Mouse (Mus musculus): Measurements from ENCODE around the gene Mief2. TPM values are rescaled to one million over a fixed set of nuclear protein-coding genes. Genes with fewer than 3 reads are reported as not detected.

Mief2 gene
- polyA plus RNA-seq, 1 experiment from 2014 or later: 25.4 TPM

- Histone ChIP-seq H3K4me3 (no peak overlapping the region), H3K27ac (no peak overlapping the region), H3K4me1 (peaks cover 22% of the 10 kb centered on the region), H3K4me2 (no peak overlapping the region), H3K9me3 (no peaks in the 10 kb centered on the region), H3K36me3 (replicated peaks) (peaks cover 62% of the 10 kb centered on the region), H3K27me3 (replicated peaks) (no peaks in the 10 kb centered on the region), H3K9ac (no peak overlapping the region)
- no peak for ATAC-seq (replicated peaks)
- WGBS: 93% methylated on average over 14 of the region's 14 CpGs
Measured at GRCm38 (mm10) chr11:60706696-60707480, 21.3 kb upstream of the Mief2 start.

GRCm38 (mm10) chr11:60707672-60708071 is 20.5 kb upstream of the Mief2 start:
- ATAC-seq (replicated peaks): no peak
- Histone ChIP-seq H3K4me2 (no peak overlapping the region), H3K9ac (no peak overlapping the region), H3K27me3 (replicated peaks) (no peaks in the 10 kb centered on the region), H3K4me3 (no peak overlapping the region), H3K27ac (no peak overlapping the region), H3K36me3 (replicated peaks) (peaks cover 69% of the 10 kb centered on the region), H3K9me3 (no peaks in the 10 kb centered on the region), H3K4me1 (peaks cover 14% of the 10 kb centered on the region)
- WGBS: 81% methylated on average over 3 of the region's 3 CpGs

GRCm38 (mm10) chr11:60708631-60709030 is 19.6 kb upstream of the Mief2 start:
- peaks cover 79% of the 10 kb centered on the region for H3K36me3 ChIP-seq (replicated peaks)
- H3K4me1 ChIP-seq: peaks cover 4% of the 10 kb centered on the region; the same call in 1 of the 2 replicates
- ATAC-seq (replicated peaks): no peak
- H3K27ac ChIP-seq: no peak overlapping the region
- H3K9me3 ChIP-seq: no peaks in the 10 kb centered on the region
- no peak overlapping the region for H3K4me2 ChIP-seq
- 90% methylated on average over 10 of the region's 10 CpGs for WGBS
- no peaks in the 10 kb centered on the region for H3K27me3 ChIP-seq (replicated peaks)
- H3K4me3 ChIP-seq: no peak overlapping the region
- H3K9ac ChIP-seq: no peak overlapping the region

- WGBS: 94% methylated on average over 45 of the region's 45 CpGs
- Histone ChIP-seq H3K4me2 (no peak overlapping the region), H3K36me3 (replicated peaks) (peaks cover 89% of the 10 kb centered on the region), H3K9ac (no peak overlapping the region), H3K4me1 (no peaks in the 10 kb centered on the region), H3K27ac (no peak overlapping the region), H3K27me3 (replicated peaks) (no peaks in the 10 kb centered on the region), H3K9me3 (no peaks in the 10 kb centered on the region), H3K4me3 (no peak overlapping the region)
- no peak for ATAC-seq (replicated peaks)
Measured at GRCm38 (mm10) chr11:60709481-60710465, 18.4 kb upstream of the Mief2 start.

- H3K9ac ChIP-seq: no peak overlapping the region
- 94% methylated on average over 16 of the region's 17 CpGs for WGBS
- no peak overlapping the region for H3K4me3 ChIP-seq
- H3K9me3 ChIP-seq: no peaks in the 10 kb centered on the region
- no peaks in the 10 kb centered on the region for H3K27me3 ChIP-seq (replicated peaks)
- peaks cover 97% of the 10 kb centered on the region for H3K36me3 ChIP-seq (replicated peaks)
- no peak overlapping the region for H3K4me2 ChIP-seq
- ATAC-seq (replicated peaks): no peak
- H3K27ac ChIP-seq: no peak overlapping the region
- no peaks in the 10 kb centered on the region for H3K4me1 ChIP-seq
Measured at GRCm38 (mm10) chr11:60711218-60711617, 17.0 kb upstream of the Mief2 start.

GRCm38 (mm10) chr11:60712040-60712439 is 16.2 kb upstream of the Mief2 start:
- Histone ChIP-seq H3K4me1 (no peaks in the 10 kb centered on the region), H3K27ac (no peak overlapping the region), H3K9me3 (no peaks in the 10 kb centered on the region), H3K4me2 (no peak overlapping the region), H3K9ac (no peak overlapping the region), H3K36me3 (replicated peaks) (peaks cover 96% of the 10 kb centered on the region), H3K27me3 (replicated peaks) (no peaks in the 10 kb centered on the region), H3K4me3 (no peak overlapping the region)
- ATAC-seq (replicated peaks): no peak
- 93% methylated on average over 18 of the region's 18 CpGs for WGBS

GRCm38 (mm10) chr11:60712639-60713255 is 15.5 kb upstream of the Mief2 start:
- WGBS: 95% methylated on average over 13 of the region's 13 CpGs
- Histone ChIP-seq H3K4me2 (no peak overlapping the region), H3K9ac (no peak overlapping the region), H3K27me3 (replicated peaks) (no peaks in the 10 kb centered on the region), H3K9me3 (no peaks in the 10 kb centered on the region), H3K4me1 (no peaks in the 10 kb centered on the region), H3K36me3 (replicated peaks) (peaks cover 94% of the 10 kb centered on the region), H3K4me3 (no peak overlapping the region), H3K27ac (no peak overlapping the region)
- ATAC-seq (replicated peaks): no peak

- H3K27ac ChIP-seq: no peak overlapping the region
- no peak for ATAC-seq (replicated peaks)
- no peak overlapping the region for H3K9ac ChIP-seq
- no peaks in the 10 kb centered on the region for H3K9me3 ChIP-seq
- no peaks in the 10 kb centered on the region for H3K27me3 ChIP-seq (replicated peaks)
- H3K4me3 ChIP-seq: no peak overlapping the region
- no peaks in the 10 kb centered on the region for H3K4me1 ChIP-seq
- 91% methylated on average over 5 of the region's 5 CpGs for WGBS
- H3K36me3 ChIP-seq (replicated peaks): peaks cover 93% of the 10 kb centered on the region
- no peak overlapping the region for H3K4me2 ChIP-seq
Measured at GRCm38 (mm10) chr11:60715833-60716232, 12.4 kb upstream of the Mief2 start.

GRCm38 (mm10) chr11:60719263-60719662 is 8.9 kb upstream of the Mief2 start:
- H3K9me3 ChIP-seq: no peaks in the 10 kb centered on the region
- H3K4me3 ChIP-seq: no peak overlapping the region
- no peaks in the 10 kb centered on the region for H3K4me1 ChIP-seq
- 93% methylated on average over 5 of the region's 5 CpGs for WGBS
- H3K4me2 ChIP-seq: no peak overlapping the region
- no peaks in the 10 kb centered on the region for H3K27me3 ChIP-seq (replicated peaks)
- H3K36me3 ChIP-seq (replicated peaks): peaks cover 93% of the 10 kb centered on the region
- H3K27ac ChIP-seq: no peak overlapping the region
- no peak overlapping the region for H3K9ac ChIP-seq
- ATAC-seq (replicated peaks): no peak

GRCm38 (mm10) chr11:60726601-60727391 is 1.4 kb upstream of the Mief2 start, which contains the start of gene Flii:
Flii (minus strand) TSS chr11:60727263.
- H3K27ac ChIP-seq: peak within 1 kb of the TSS; percentile 84
- peak within 1 kb of the TSS; percentile 81 for H3K4me2 ChIP-seq
- H3K4me3 ChIP-seq: peak within 1 kb of the TSS; percentile 56
- no peaks in the 10 kb centered on the region for H3K27me3 ChIP-seq (replicated peaks)
- H3K36me3 ChIP-seq (replicated peaks): peaks cover 27% of the 10 kb centered on the region
- H3K9ac ChIP-seq: peak within 1 kb of the TSS; percentile 78
- no peaks in the 10 kb centered on the region for H3K9me3 ChIP-seq
- peak; percentile 69 for ATAC-seq (replicated peaks)
- peaks cover 33% of the 10 kb centered on the region for H3K4me1 ChIP-seq
- under 1% methylated on average over 69 of the region's 71 CpGs for WGBS

- Histone ChIP-seq H3K4me1 (peaks cover 33% of the 10 kb centered on the region), H3K27me3 (replicated peaks) (no peaks in the 10 kb centered on the region), H3K36me3 (replicated peaks) (peaks cover 22% of the 10 kb centered on the region), H3K4me2 (peak overlapping the region; percentile 81), H3K9ac (peak overlapping the region; percentile 78), H3K9me3 (no peaks in the 10 kb centered on the region), H3K27ac (peak overlapping the region; percentile 84), H3K4me3 (peak overlapping the region; percentile 56)
- 5% methylated on average over 12 of the region's 12 CpGs for WGBS
- ATAC-seq (replicated peaks): peak; percentile 31
Measured at GRCm38 (mm10) chr11:60727392-60728140, 632 bp upstream of the Mief2 start.

Measured in midbrain, embryonic 15.5 days (tissue).